24 mouse cellular contexts compared by ENCODE assay signal in the genomic region with DNA sequence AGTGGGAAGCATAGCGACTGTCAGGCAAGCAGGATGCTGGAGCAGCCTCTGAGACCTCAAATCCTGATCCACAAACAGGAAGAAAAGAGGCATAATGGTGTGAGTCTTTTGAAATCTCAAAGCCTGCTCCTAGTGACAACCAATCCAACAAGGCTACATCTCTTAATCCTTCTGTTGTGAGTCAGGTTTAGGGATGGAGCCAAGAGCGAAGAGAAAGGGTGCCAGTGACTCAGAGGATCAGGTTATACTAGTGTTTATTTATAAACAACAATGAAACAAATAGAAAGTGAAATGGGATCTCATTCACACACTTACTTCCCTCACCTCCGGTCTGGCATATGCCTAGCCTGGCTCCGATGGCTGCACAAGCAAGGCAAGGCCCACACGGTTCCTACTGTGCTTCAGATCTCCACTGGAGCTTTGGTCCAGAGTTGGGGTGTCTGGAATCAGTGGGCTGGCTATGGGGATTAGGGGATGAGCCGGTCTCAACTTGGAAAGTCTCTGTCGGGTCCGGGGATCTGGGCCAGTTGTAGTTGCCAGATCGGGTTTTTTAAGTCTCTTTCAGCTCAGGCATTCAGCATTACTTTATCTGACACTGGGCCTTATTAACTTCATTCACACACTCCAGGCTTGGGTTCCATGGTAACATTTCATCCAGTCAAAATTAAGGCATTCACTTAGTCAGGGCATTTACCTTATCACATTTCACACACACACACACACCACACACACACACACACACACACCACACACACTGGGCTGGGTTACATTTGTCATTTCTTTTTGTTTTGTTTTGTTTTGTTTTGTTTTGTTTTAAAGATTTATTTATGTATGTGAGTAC. TPM values are rescaled to one million over a fixed set of nuclear protein-coding genes. Genes with fewer than 3 reads are reported as not detected.
DNase-seq lines count a peak whose midpoint lies in the region; ATAC-seq and TF ChIP-seq lines count a peak whose summit lies in the region.
"Had no signal": no experiment of that assay in that cellular context is flagged by ENCODE, and none has a peak within 500 bp of the region (broad histone marks: within the 10 kb centered on the region; RNA-seq: fewer than 3 reads in every experiment).

No protein-coding gene starts in this region.

- WGBS in hindbrain, embryonic 16.5 days = 68% methylated on average over 9 of the region's 9 CpGs
- 75% methylated on average over 9 of the region's 9 CpGs for WGBS in hindbrain, embryonic 13.5 days
- 39% methylated on average over 9 of the region's 9 CpGs for WGBS in forebrain, postnatal 0 days
- WGBS in midbrain, postnatal 0 days = 29% methylated on average over 9 of the region's 9 CpGs
- WGBS in kidney, adult 2 months = 87% methylated on average over 9 of the region's 9 CpGs

- no peak for TF ChIP-seq CTCF in forebrain, postnatal 0 days (IDR thresholded peaks at IDR 0.05; ENCODE audit: low read depth)
- TF ChIP-seq CTCF in midbrain, postnatal 0 days (IDR thresholded peaks at IDR 0.05) = no peak
- TF ChIP-seq CTCF in kidney, adult 2 months (conservative IDR thresholded peaks at IDR 0.05; ENCODE audit: insufficient read depth, insufficient read length, low read depth, low read length) = no peak

- no peak overlapping the region for H3K4me3 ChIP-seq in hindbrain, embryonic 16.5 days (ENCODE audit: low read length)
- no peak overlapping the region for H3K4me3 ChIP-seq in hindbrain, embryonic 13.5 days
- no peak overlapping the region for H3K4me3 ChIP-seq in forebrain, postnatal 0 days (ENCODE audit: low read depth, low read length)
- no peak overlapping the region for H3K4me3 ChIP-seq in midbrain, postnatal 0 days (ENCODE audit: low read depth, low read length)
- no peak overlapping the region for H3K4me3 ChIP-seq in kidney, adult 2 months (ENCODE audit: insufficient read depth, low read depth, low read length)
- H3K4me3 ChIP-seq: hindbrain, embryonic 12.5 days; intestine, embryonic 15.5 days; kidney, embryonic 15.5 days; left cerebral cortex, adult 2 months; limb, embryonic 12.5 days; liver, embryonic 12.5 days had no signal

- 0 out of 2 replicates have a peak, but pooled peaks have one; percentile 20 for ATAC-seq in hindbrain, embryonic 16.5 days
- no peak for ATAC-seq in hindbrain, embryonic 13.5 days (ENCODE audit: low FRiP score)
- ATAC-seq in forebrain, postnatal 0 days = peak; percentile 77
- 0 out of 2 replicates have a peak, but pooled peaks have one; percentile 47 for ATAC-seq in midbrain, postnatal 0 days (ENCODE audit: low FRiP score)
- ATAC-seq: activated CD4-positive, CD25-positive, alpha-beta regulatory T cell, adult 4 months; intestine, embryonic 15.5 days; liver, embryonic 12.5 days had no signal

- no peaks in the 10 kb centered on the region for H3K4me1 ChIP-seq in hindbrain, embryonic 16.5 days (ENCODE audit: control insufficient read depth, insufficient read depth, low read depth, low read length)
- no peaks in the 10 kb centered on the region for H3K4me1 ChIP-seq in hindbrain, embryonic 13.5 days (replicated peaks)
- H3K4me1 ChIP-seq in forebrain, postnatal 0 days (ENCODE audit: insufficient read depth) = no peaks in the 10 kb centered on the region
- H3K4me1 ChIP-seq in midbrain, postnatal 0 days (ENCODE audit: insufficient read depth, low read length) = no peaks in the 10 kb centered on the region
- no peaks in the 10 kb centered on the region for H3K4me1 ChIP-seq in kidney, adult 2 months (ENCODE audit: control insufficient read depth, insufficient read depth, low read length)
- H3K4me1 ChIP-seq: intestine, embryonic 15.5 days; kidney, embryonic 15.5 days; limb, embryonic 12.5 days had no signal

- H3K9ac ChIP-seq in hindbrain, embryonic 16.5 days (ENCODE audit: low read depth, low read length) = no peak overlapping the region
- H3K9ac ChIP-seq in hindbrain, embryonic 13.5 days = no peak overlapping the region
- H3K9ac ChIP-seq in forebrain, postnatal 0 days = no peak overlapping the region
- no peak overlapping the region for H3K9ac ChIP-seq in midbrain, postnatal 0 days (replicated peaks; ENCODE audit: low read length, poor library complexity, severe bottlenecking)
- H3K9ac ChIP-seq: hindbrain, embryonic 12.5 days; intestine, embryonic 15.5 days; kidney, embryonic 15.5 days; limb, embryonic 12.5 days; liver, embryonic 12.5 days; lung, embryonic 14.5 days had no signal

- no peaks in the 10 kb centered on the region for H3K9me3 ChIP-seq in hindbrain, embryonic 16.5 days (ENCODE audit: control insufficient read depth, low read length)
- no peaks in the 10 kb centered on the region for H3K9me3 ChIP-seq in hindbrain, embryonic 13.5 days
- H3K9me3 ChIP-seq in forebrain, postnatal 0 days (ENCODE audit: low read length) = no peaks in the 10 kb centered on the region
- H3K9me3 ChIP-seq in midbrain, postnatal 0 days (ENCODE audit: low read length) = no peaks in the 10 kb centered on the region
- H3K9me3 ChIP-seq: hindbrain, embryonic 12.5 days; intestine, embryonic 15.5 days; kidney, embryonic 15.5 days; limb, embryonic 12.5 days; liver, embryonic 12.5 days had no signal

- no peak for TF ChIP-seq POLR2A in kidney, adult 2 months (IDR thresholded peaks at IDR 0.05; ENCODE audit: low read depth, low read length)

- no peak overlapping the region for H3K27ac ChIP-seq in hindbrain, embryonic 16.5 days (ENCODE audit: low read depth, low read length)
- H3K27ac ChIP-seq in hindbrain, embryonic 13.5 days = no peak overlapping the region
- no peak overlapping the region for H3K27ac ChIP-seq in forebrain, postnatal 0 days (ENCODE audit: low read depth, low read length)
- H3K27ac ChIP-seq in midbrain, postnatal 0 days (ENCODE audit: low read depth, low read length) = no peak overlapping the region
- no peak overlapping the region for H3K27ac ChIP-seq in kidney, adult 2 months (ENCODE audit: insufficient read depth, low read depth, low read length)
- H3K27ac ChIP-seq: hindbrain, embryonic 12.5 days; intestine, embryonic 15.5 days; kidney, embryonic 15.5 days; left cerebral cortex, adult 2 months; limb, embryonic 12.5 days; liver, embryonic 12.5 days had no signal

- no peaks in the 10 kb centered on the region for H3K36me3 ChIP-seq in hindbrain, embryonic 16.5 days (ENCODE audit: control insufficient read depth, insufficient read depth, low read length)
- H3K36me3 ChIP-seq in hindbrain, embryonic 13.5 days = no peaks in the 10 kb centered on the region
- H3K36me3 ChIP-seq in forebrain, postnatal 0 days (ENCODE audit: insufficient read depth) = no peaks in the 10 kb centered on the region
- H3K36me3 ChIP-seq in midbrain, postnatal 0 days (ENCODE audit: insufficient read depth, low read length) = no peaks in the 10 kb centered on the region
- no peaks in the 10 kb centered on the region; the same call in 1 of the 2 replicates for H3K36me3 ChIP-seq in kidney, adult 2 months (ENCODE audit: control insufficient read depth, insufficient read depth, low read length)
- H3K36me3 ChIP-seq: hindbrain, embryonic 12.5 days; intestine, embryonic 15.5 days; limb, embryonic 12.5 days had no signal

- no peaks in the 10 kb centered on the region for H3K27me3 ChIP-seq in hindbrain, embryonic 16.5 days (replicated peaks; ENCODE audit: control insufficient read depth, insufficient read depth, low read length)
- no peaks in the 10 kb centered on the region for H3K27me3 ChIP-seq in hindbrain, embryonic 13.5 days
- no peaks in the 10 kb centered on the region for H3K27me3 ChIP-seq in forebrain, postnatal 0 days (ENCODE audit: insufficient read depth, low read length)
- H3K27me3 ChIP-seq in midbrain, postnatal 0 days (ENCODE audit: insufficient read depth, low read length) = no peaks in the 10 kb centered on the region
- H3K27me3 ChIP-seq in kidney, adult 2 months (replicated peaks; ENCODE audit: control insufficient read depth, insufficient read depth, low read length) = no peaks in the 10 kb centered on the region
- H3K27me3 ChIP-seq: hindbrain, embryonic 12.5 days; intestine, embryonic 15.5 days; kidney, embryonic 15.5 days; limb, embryonic 12.5 days; liver, embryonic 12.5 days had no signal

- DNase-seq in c-Kit-negative CD71-positive TER-119-positive erythroid progenitor cells, embryonic 14.5 days (ENCODE audit: low read depth, low spot score) = peak; percentile 8
- DNase-seq in forebrain, postnatal 0 days = peak; percentile 10
- peak; percentile 21 for DNase-seq in midbrain, postnatal 0 days (ENCODE audit: low spot score)
- no peak for DNase-seq in kidney, adult 2 months
- no peak for DNase-seq in cerebellum, adult 9-10 months
- DNase-seq: adrenal gland, postnatal 10 days; cerebellum, adult 2 months; heart, postnatal 10 days; kidney, postnatal 4 days; layer of hippocampus, adult 9-11 months; lung, embryonic 14.5 days; lung, postnatal 36 days; right cerebral cortex, postnatal 4 days; thymus, postnatal 25 days had no signal

- H3K4me2 ChIP-seq in hindbrain, embryonic 16.5 days (ENCODE audit: low read length) = no peak overlapping the region
- no peak overlapping the region for H3K4me2 ChIP-seq in hindbrain, embryonic 13.5 days
- H3K4me2 ChIP-seq in forebrain, postnatal 0 days (ENCODE audit: low read depth) = no peak overlapping the region
- H3K4me2 ChIP-seq in midbrain, postnatal 0 days (ENCODE audit: low read depth, low read length, poor library complexity, severe bottlenecking) = no peak overlapping the region
- H3K4me2 ChIP-seq: heart, embryonic 11.5 days; hindbrain, embryonic 12.5 days; intestine, embryonic 15.5 days; kidney, embryonic 15.5 days; limb, embryonic 12.5 days; liver, embryonic 12.5 days; lung, embryonic 14.5 days had no signal

RNA-seq across cellular contexts. Expression of a gene that starts 28.3 kb away (rescaled TPM):
- polyA plus RNA-seq in hindbrain, embryonic 16.5 days (2015; fragmentation: Nextera tagmentation; extraction: Ambion mirVana) = 2.2 and 3.4 TPM in 2 replicates
- 3.0 and 3.4 TPM in 2 replicates for polyA plus RNA-seq in hindbrain, embryonic 13.5 days (2015; fragmentation: Nextera tagmentation; extraction: Ambion mirVana)
- 5.0 TPM in 2 replicates for total RNA-seq in forebrain, postnatal 0 days (2014; rRNA removed)
- 2.7 and 3.1 TPM in 2 replicates for polyA plus RNA-seq in forebrain, postnatal 0 days (2015; fragmentation: Nextera tagmentation; extraction: Ambion mirVana)
- 3.6 and 6.3 TPM in 2 replicates for total RNA-seq in midbrain, postnatal 0 days (2014; rRNA removed)
- polyA plus RNA-seq in midbrain, postnatal 0 days (2015; fragmentation: Nextera tagmentation; extraction: Ambion mirVana) = 3.1 and 3.2 TPM in 2 replicates
- polyA plus RNA-seq in kidney, adult 2 months (2012; rRNA removed) = 22.4 and 24.1 TPM in 2 replicates

RNA-seq across cellular contexts. Expression of a gene that starts 29.3 kb away (rescaled TPM):
- polyA plus RNA-seq in hindbrain, embryonic 16.5 days (2015; fragmentation: Nextera tagmentation; extraction: Ambion mirVana) = 159 and 182 TPM in 2 replicates
- 171 and 181 TPM in 2 replicates for polyA plus RNA-seq in hindbrain, embryonic 13.5 days (2015; fragmentation: Nextera tagmentation; extraction: Ambion mirVana)
- 79.4 and 123 TPM in 2 replicates for total RNA-seq in forebrain, postnatal 0 days (2014; rRNA removed)
- 174 and 203 TPM in 2 replicates for polyA plus RNA-seq in forebrain, postnatal 0 days (2015; fragmentation: Nextera tagmentation; extraction: Ambion mirVana)
- 62.6 and 68.1 TPM in 2 replicates for total RNA-seq in midbrain, postnatal 0 days (2014; rRNA removed)
- polyA plus RNA-seq in midbrain, postnatal 0 days (2015; fragmentation: Nextera tagmentation; extraction: Ambion mirVana) = 183 and 197 TPM in 2 replicates
- 55.8 and 66.0 TPM in 2 replicates for polyA plus RNA-seq in kidney, adult 2 months (2012; rRNA removed)

RNA-seq across cellular contexts. Expression of a gene that starts 42.0 kb away (rescaled TPM):
- polyA plus RNA-seq in hindbrain, embryonic 16.5 days (2015; fragmentation: Nextera tagmentation; extraction: Ambion mirVana) = 36.5 and 39.0 TPM in 2 replicates
- polyA plus RNA-seq in hindbrain, embryonic 13.5 days (2015; fragmentation: Nextera tagmentation; extraction: Ambion mirVana) = 36.0 and 38.1 TPM in 2 replicates
- total RNA-seq in forebrain, postnatal 0 days (2014; rRNA removed) = 42.9 and 54.0 TPM in 2 replicates
- polyA plus RNA-seq in forebrain, postnatal 0 days (2015; fragmentation: Nextera tagmentation; extraction: Ambion mirVana) = 40.8 and 45.1 TPM in 2 replicates
- 37.2 and 43.8 TPM in 2 replicates for total RNA-seq in midbrain, postnatal 0 days (2014; rRNA removed)
- 37.1 and 39.6 TPM in 2 replicates for polyA plus RNA-seq in midbrain, postnatal 0 days (2015; fragmentation: Nextera tagmentation; extraction: Ambion mirVana)
- polyA plus RNA-seq in kidney, adult 2 months (2012; rRNA removed) = 13.0 and 14.1 TPM in 2 replicates

RNA-seq across cellular contexts. Expression of a gene that starts 50.0 kb away (rescaled TPM):
- 173 and 174 TPM in 2 replicates for polyA plus RNA-seq in hindbrain, embryonic 16.5 days (2015; fragmentation: Nextera tagmentation; extraction: Ambion mirVana)
- polyA plus RNA-seq in hindbrain, embryonic 13.5 days (2015; fragmentation: Nextera tagmentation; extraction: Ambion mirVana) = 130 and 136 TPM in 2 replicates
- 285 and 329 TPM in 2 replicates for total RNA-seq in forebrain, postnatal 0 days (2014; rRNA removed)
- 258 and 262 TPM in 2 replicates for polyA plus RNA-seq in forebrain, postnatal 0 days (2015; fragmentation: Nextera tagmentation; extraction: Ambion mirVana)
- 266 and 278 TPM in 2 replicates for total RNA-seq in midbrain, postnatal 0 days (2014; rRNA removed)
- polyA plus RNA-seq in midbrain, postnatal 0 days (2015; fragmentation: Nextera tagmentation; extraction: Ambion mirVana) = 182 and 187 TPM in 2 replicates
- polyA plus RNA-seq in kidney, adult 2 months (2012; rRNA removed) = 77.8 and 110 TPM in 2 replicates

RNA-seq across cellular contexts. Expression of a gene that starts 54.6 kb away (rescaled TPM):
- polyA plus RNA-seq in hindbrain, embryonic 16.5 days (2015; fragmentation: Nextera tagmentation; extraction: Ambion mirVana) = 5.4 and 14.6 TPM in 2 replicates
- 16.0 and 17.7 TPM in 2 replicates for polyA plus RNA-seq in hindbrain, embryonic 13.5 days (2015; fragmentation: Nextera tagmentation; extraction: Ambion mirVana)
- total RNA-seq in forebrain, postnatal 0 days (2014; rRNA removed) = 34.9 and 39.9 TPM in 2 replicates
- polyA plus RNA-seq in forebrain, postnatal 0 days (2015; fragmentation: Nextera tagmentation; extraction: Ambion mirVana) = 19.2 and 21.9 TPM in 2 replicates
- total RNA-seq in midbrain, postnatal 0 days (2014; rRNA removed) = 33.7 and 36.4 TPM in 2 replicates
- 21.4 TPM in 2 replicates for polyA plus RNA-seq in midbrain, postnatal 0 days (2015; fragmentation: Nextera tagmentation; extraction: Ambion mirVana)
- polyA plus RNA-seq in kidney, adult 2 months (2012; rRNA removed) = 5.1 and 6.3 TPM in 2 replicates

Comparison
In these comparisons a context has a peak if more than half of its experiments do, and no peak if none do; other contexts are left out.
1. DNase-seq: peak in c-Kit-negative CD71-positive TER-119-positive erythroid progenitor cells, embryonic 14.5 days (single experiment), forebrain, postnatal 0 days (single experiment) and midbrain, postnatal 0 days (single experiment); none in kidney, adult 2 months (single experiment) and cerebellum, adult 9-10 months (single experiment).